Mouse (Mus musculus) heart, embryonic 14.5 days (tissue): ENCODE results near the gene Prss8. TPM values are rescaled to one million over a fixed set of nuclear protein-coding genes. Genes with fewer than 3 reads are reported as not detected.

ENCODE experiments used
- ATAC-seq: fragments of 200-750 bp; cut with Nextera tagmentation; 2 replicates; pipeline ENCODE4 v1.8.0; 2017; ENCODE audit warnings: low read depth, moderate TSS enrichment; ENCODE audit not compliant: insufficient number of reproducible peaks, insufficient read depth, low FRiP score
- H3K27ac ChIP-seq, 2 experiments: fragments of 200-500 bp in 1 of 2; fragments of 300-500 bp in 1 of 2; sonication (generic) in 1 of 2; replicated peaks in 1 of 2; 2 replicates each; pipeline ENCODE4 v1.5.1; 2012 to 2014; ENCODE audit warnings: low read depth in 2 of 2, low read length in 2 of 2, control low read depth in 1 of 2, mild to moderate bottlenecking in 1 of 2, mixed read lengths in 1 of 2; ENCODE audit not compliant: control insufficient read depth in 1 of 2, insufficient read depth in 1 of 2
- H3K27me3 ChIP-seq: fragments of 300-500 bp; sonication (generic); 2 replicates; pipeline ENCODE4 v1.6.1; 2014; ENCODE audit warnings: mild to moderate bottlenecking, low read length, control low read depth; ENCODE audit not compliant: control insufficient read depth, insufficient read depth
- H3K36me3 ChIP-seq: fragments of 300-500 bp; sonication (generic); 2 replicates; pipeline ENCODE4 v1.6.1; 2014; ENCODE audit warnings: mild to moderate bottlenecking, control low read depth, low read length, mixed read lengths; ENCODE audit not compliant: control insufficient read depth, insufficient read depth
- H3K4me1 ChIP-seq, 2 experiments: fragments of 200-500 bp in 1 of 2; fragments of 300-500 bp in 1 of 2; sonication (generic) in 1 of 2; 2 replicates each; pipeline ENCODE4 v1.6.1; 2012 to 2014; ENCODE audit warnings: low read length in 2 of 2, control low read depth in 1 of 2, mixed read lengths in 1 of 2; ENCODE audit not compliant: control insufficient read depth in 2 of 2, insufficient read depth in 2 of 2
- H3K4me2 ChIP-seq: fragments of 300-500 bp; sonication (generic); 2 replicates; pipeline ENCODE4 v1.6.1; 2014; ENCODE audit warnings: mild to moderate bottlenecking, low read length
- H3K4me3 ChIP-seq, 2 experiments: fragments of 200-500 bp in 1 of 2; fragments of 300-500 bp in 1 of 2; sonication (generic) in 1 of 2; 2 replicates each; pipeline ENCODE4 v1.5.1; 2012 to 2014; ENCODE audit warnings: low read length in 2 of 2, mild to moderate bottlenecking in 2 of 2, control low read depth in 1 of 2, low read depth in 1 of 2, moderate library complexity in 1 of 2; ENCODE audit not compliant: control insufficient read depth in 1 of 2, insufficient read depth in 1 of 2
- H3K9ac ChIP-seq: fragments of 300-500 bp; sonication (generic); 2 replicates; pipeline ENCODE4 v1.6.1; 2014; ENCODE audit warnings: mild to moderate bottlenecking, low read length
- H3K9me3 ChIP-seq: fragments of 300-500 bp; sonication (generic); 2 replicates; pipeline ENCODE4 v1.6.1; 2016; ENCODE audit warnings: low read length, control low read depth; ENCODE audit not compliant: control insufficient read depth
- WGBS: fragments of 180-500 bp; shearing (Covaris S2); extraction: QIAGEN DNeasy Blood & Tissue Kit; methylation state at CpG from one replicate; pipeline ENCODE4 v1.1.7; 2014; 5-methylcytosine and 5-hydroxymethylcytosine counted together
- polyA plus RNA-seq: library from polyadenylated mRNA; unstranded; fragments of >200 nt; fragmentation: Nextera tagmentation; extraction: Ambion mirVana; gene quantifications from 2 replicates; pipeline ENCODE4 v1.2.1, GENCODE M21; 2014

Gene Prss8
- polyA plus RNA-seq, 1 experiment from 2014 or later: 0.62 TPM

DNA sequence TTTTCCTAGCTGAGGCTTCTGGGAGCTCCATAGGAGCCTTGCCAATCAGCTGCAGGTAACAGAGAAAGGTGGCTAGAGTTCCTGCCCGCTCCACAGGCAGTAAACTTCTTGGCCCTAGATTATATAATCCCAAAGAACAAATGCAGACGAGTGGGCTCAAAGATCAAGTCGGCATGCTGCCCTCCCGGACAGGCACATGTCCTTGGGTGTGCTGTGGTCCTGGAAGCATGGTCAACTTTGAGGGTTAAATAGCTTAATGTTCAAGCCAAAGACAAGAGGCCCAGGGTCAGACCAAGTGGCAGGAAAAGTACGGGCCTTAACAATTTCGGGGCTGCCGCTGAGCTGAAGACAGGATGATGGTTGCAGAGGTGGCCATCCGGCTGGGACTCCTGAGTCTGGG is 3.8 kb downstream of the Prss8 start:
- no peaks in the 10 kb centered on the region for H3K9me3 ChIP-seq
- ATAC-seq: no peak
- no peak overlapping the region for H3K27ac ChIP-seq
- peaks cover 51% of the 10 kb centered on the region for H3K36me3 ChIP-seq
- H3K4me3 ChIP-seq: no peak overlapping the region
- H3K4me1 ChIP-seq: peaks cover 6 to 13% of the 10 kb centered on the region in 2 experiments
- WGBS: 90% methylated on average over 8 of the region's 8 CpGs
- H3K9ac ChIP-seq: no peak overlapping the region
- no peak overlapping the region for H3K4me2 ChIP-seq
- H3K27me3 ChIP-seq: peaks cover 19% of the 10 kb centered on the region

DNA sequence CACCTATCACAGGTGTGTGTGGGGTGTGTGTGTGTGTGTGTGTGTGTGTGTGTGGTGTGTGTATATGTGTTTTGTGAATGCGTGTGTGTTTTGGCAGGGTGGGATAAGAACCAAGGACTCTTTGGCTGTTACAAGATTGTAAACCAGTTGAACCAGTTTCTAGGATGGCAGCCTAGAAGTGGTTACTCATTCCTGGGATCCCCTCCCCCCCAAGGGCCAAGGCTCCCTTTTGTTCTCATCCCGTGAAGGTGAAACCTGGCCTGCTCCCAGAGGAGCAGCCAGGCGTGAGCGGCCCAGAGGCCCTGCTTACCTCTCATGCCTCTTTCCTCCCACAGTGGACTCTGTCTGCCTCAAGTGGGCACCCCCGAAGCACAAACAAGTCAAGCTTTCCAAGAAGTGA is 4.7 kb downstream of the Prss8 start:
- peaks cover 17% of the 10 kb centered on the region for H3K27me3 ChIP-seq
- H3K9me3 ChIP-seq: no peaks in the 10 kb centered on the region
- H3K9ac ChIP-seq: no peak overlapping the region
- ATAC-seq: no peak
- H3K4me1 ChIP-seq: peaks cover 6 to 13% of the 10 kb centered on the region in 2 experiments
- peaks cover 59% of the 10 kb centered on the region for H3K36me3 ChIP-seq
- no peak overlapping the region for H3K27ac ChIP-seq
- H3K4me3 ChIP-seq: no peak overlapping the region
- WGBS: 79% methylated on average over 5 of the region's 5 CpGs
- H3K4me2 ChIP-seq: no peak overlapping the region

DNA sequence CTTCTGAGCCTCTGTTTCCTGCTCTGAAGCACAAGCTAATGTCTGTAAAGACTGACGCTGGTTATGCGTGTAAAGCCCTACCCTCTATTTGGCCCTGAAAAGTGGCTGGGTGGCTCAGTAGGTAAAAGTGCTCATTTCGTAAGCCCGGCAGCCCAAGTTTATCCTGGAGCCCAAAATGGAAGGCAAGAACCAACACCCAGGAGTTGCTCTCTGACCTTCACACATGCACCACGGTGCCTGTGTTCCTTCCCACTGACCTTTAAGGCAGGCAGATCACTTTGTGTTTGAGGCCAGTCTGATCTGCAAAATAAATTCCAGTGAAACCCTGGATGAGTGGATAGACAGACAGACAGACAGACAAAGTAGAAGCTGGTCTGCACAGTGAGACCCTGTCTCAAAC is 6.2 kb downstream of the Prss8 start:
- no peak for ATAC-seq
- Histone ChIP-seq H3K4me3 (no peak overlapping the region), H3K27me3 (peaks cover 3% of the 10 kb centered on the region), H3K4me1 (peaks cover under 1 to 2% of the 10 kb centered on the region in 2 experiments; a peak in 3 of 4 replicates), H3K4me2 (no peak overlapping the region), H3K27ac (no peak overlapping the region), H3K9ac (no peak overlapping the region), H3K36me3 (peaks cover 64% of the 10 kb centered on the region), H3K9me3 (no peaks in the 10 kb centered on the region)
- WGBS: 88% methylated on average over 5 of the region's 5 CpGs

DNA sequence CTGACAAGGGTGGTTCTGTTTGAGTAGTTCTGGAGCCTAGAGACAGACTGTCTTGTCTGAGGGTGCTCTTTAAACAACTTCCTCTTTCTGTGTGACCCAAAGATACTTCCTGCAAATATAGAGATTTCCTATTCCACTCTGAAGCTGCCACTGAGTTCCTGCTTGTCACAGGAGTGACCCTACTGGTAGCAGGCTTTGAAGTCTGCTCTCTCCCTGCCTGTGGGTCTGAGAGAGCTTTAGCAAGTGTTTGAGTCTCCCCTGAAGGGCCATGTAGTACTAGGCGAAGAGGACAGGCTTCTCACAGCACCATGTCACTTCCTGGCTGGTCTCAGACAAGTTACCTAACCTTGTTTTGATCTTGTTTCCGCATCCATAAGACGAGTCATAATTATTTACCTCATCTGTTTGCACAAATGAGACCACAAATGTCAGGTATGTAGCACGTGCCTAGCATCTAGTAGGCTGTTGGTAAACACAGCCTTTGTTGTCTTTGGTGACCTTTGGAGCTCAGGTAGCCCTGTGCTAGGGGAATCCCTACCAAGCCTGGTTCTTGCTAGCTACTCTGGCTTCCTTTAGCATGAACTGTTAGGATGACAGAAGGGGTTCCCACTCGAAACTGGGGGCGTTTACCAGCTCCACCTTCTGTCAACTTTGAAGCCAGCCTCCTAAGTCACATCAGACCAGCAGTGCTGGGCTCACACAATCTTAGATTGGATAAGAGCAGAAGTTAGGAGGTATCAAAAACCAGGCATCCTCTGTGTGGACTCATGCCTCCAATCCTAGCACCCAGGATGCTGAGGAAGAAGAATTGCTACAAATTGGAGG is 7.2 kb downstream of the Prss8 start:
- no peaks in the 10 kb centered on the region for H3K4me1 ChIP-seq
- no peak overlapping the region for H3K4me3 ChIP-seq
- no peaks in the 10 kb centered on the region for H3K27me3 ChIP-seq
- no peak overlapping the region for H3K27ac ChIP-seq
- ATAC-seq: no peak
- 82% methylated on average over 6 of the region's 6 CpGs for WGBS
- H3K9me3 ChIP-seq: no peaks in the 10 kb centered on the region
- no peak overlapping the region for H3K9ac ChIP-seq
- H3K4me2 ChIP-seq: no peak overlapping the region
- peaks cover 71% of the 10 kb centered on the region for H3K36me3 ChIP-seq

DNA sequence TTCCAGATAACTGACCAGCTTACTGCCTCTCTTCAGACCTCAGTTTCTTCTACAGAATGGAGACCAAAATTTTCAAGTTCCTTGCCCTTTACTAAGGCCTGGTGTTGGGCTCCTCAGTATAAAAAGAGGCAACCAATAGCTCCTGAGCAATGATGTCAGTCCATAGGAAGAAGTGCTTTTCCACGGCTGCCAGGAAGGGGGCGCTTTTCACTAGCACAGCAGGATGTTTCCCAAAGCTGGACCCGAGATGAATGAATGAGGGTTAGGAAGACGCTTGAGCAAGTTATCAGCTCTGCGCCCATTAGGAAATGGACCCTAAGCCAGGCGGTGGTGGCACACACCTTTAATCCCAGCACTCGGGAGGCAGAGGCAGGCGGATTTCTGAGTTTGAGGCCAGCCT is 8.4 kb downstream of the Prss8 start:
- Histone ChIP-seq H3K27ac (no peak overlapping the region), H3K4me3 (no peak overlapping the region), H3K36me3 (peaks cover 78% of the 10 kb centered on the region), H3K9me3 (no peaks in the 10 kb centered on the region), H3K27me3 (no peaks in the 10 kb centered on the region), H3K4me2 (no peak overlapping the region), H3K9ac (no peak overlapping the region), H3K4me1 (no peaks in the 10 kb centered on the region)
- 63% methylated on average over 8 of the region's 8 CpGs for WGBS
- ATAC-seq: no peak

DNA sequence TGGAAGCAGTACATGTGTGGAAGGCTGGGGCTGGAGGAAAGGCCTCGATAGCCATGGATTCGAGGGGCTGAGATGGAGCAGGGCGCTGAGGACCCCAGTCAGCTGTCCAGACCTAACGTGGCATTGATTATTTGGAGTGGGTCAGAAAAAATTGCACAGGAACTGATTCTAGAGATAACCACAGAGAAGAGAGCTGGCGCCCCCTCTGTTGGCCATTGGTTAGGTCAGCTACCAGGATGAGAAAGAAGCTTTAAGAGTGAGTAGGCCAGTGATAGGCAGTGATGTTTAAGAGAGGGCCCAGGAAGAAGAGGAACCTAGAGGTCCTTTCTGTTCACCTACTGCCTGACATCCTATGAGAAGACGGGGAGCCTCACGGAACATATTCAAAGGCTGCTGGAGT is 10.6 kb downstream of the Prss8 start:
- Histone ChIP-seq H3K4me3 (no peak overlapping the region), H3K36me3 (peaks cover 73% of the 10 kb centered on the region), H3K27ac (no peak overlapping the region), H3K9me3 (no peaks in the 10 kb centered on the region), H3K4me2 (no peak overlapping the region), H3K27me3 (no peaks in the 10 kb centered on the region), H3K4me1 (no peaks in the 10 kb centered on the region), H3K9ac (no peak overlapping the region)
- WGBS: 76% methylated on average over 7 of the region's 7 CpGs
- ATAC-seq: no peak

DNA sequence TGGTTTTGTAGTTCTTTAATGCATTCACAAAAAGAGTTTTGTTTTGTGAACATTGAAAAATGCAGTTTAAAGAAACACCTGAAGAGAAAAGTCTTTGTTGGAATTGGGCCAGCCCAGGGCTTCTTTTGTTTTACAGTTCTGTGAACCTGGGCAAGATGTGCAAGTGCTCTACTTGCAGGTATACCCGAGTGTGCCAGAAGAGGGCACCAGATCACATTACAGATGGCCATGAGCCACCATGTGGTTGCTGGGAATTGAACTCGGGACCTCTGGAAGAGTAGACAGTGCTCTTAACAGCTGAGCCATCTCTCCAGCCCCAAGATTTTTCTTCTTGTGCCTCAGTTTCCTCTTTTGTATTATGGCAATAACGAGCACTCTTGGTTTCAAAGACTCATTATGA is 11.7 kb downstream of the Prss8 start:
- no peak overlapping the region for H3K27ac ChIP-seq
- peaks cover 0 to 2% of the 10 kb centered on the region in 2 experiments; a peak in 2 of 4 replicates for H3K4me1 ChIP-seq
- no peaks in the 10 kb centered on the region for H3K27me3 ChIP-seq
- H3K4me3 ChIP-seq: no peak overlapping the region
- WGBS: 56% methylated on average over 3 of the region's 3 CpGs
- H3K9me3 ChIP-seq: no peaks in the 10 kb centered on the region
- no peak for ATAC-seq
- H3K4me2 ChIP-seq: no peak overlapping the region
- no peak overlapping the region for H3K9ac ChIP-seq
- H3K36me3 ChIP-seq: peaks cover 62% of the 10 kb centered on the region

DNA sequence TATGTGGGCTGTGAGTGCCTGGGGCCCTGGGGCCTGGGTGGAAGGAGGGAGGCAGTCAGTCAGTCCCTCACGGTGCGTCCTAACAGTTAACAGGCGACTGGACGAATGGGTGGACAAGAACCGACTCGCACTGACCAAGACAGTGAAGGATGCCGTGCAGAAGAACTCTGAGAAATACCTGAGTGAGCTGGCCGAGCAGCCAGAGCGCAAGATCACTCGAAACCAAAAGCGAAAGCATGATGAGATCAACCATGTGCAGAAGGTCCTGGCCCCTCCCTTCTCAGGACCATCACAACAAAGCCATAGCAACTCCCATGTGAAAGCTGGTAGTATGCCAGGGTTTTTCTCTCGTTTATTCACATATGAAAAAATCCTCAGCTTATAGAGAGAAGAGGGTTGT is 14.6 kb downstream of the Prss8 start:
- H3K4me3 ChIP-seq: no peak overlapping the region
- peaks cover 39% of the 10 kb centered on the region for H3K36me3 ChIP-seq
- no peak overlapping the region for H3K4me2 ChIP-seq
- ATAC-seq: no peak
- H3K27me3 ChIP-seq: no peaks in the 10 kb centered on the region
- H3K4me1 ChIP-seq: peaks cover 2 to 8% of the 10 kb centered on the region in 2 experiments; a peak in 3 of 4 replicates
- H3K27ac ChIP-seq: no peak overlapping the region
- no peak overlapping the region for H3K9ac ChIP-seq
- no peaks in the 10 kb centered on the region for H3K9me3 ChIP-seq
- WGBS: 92% methylated on average over 12 of the region's 12 CpGs
